Mouse (Mus musculus) heart, embryonic 15.5 days (tissue): ENCODE data around the gene Pqbp1. TPM values are rescaled to one million over a fixed set of nuclear protein-coding genes. Genes with fewer than 3 reads are reported as not detected.
"Not testable (repeated sequence)": the region's sequence is repeated elsewhere in the genome, so short reads cannot be mapped to it uniquely, and the experiment has no call there.

Experiments used
- ATAC-seq: fragments of 200-750 bp; cut with Nextera tagmentation; replicated peaks from 2 replicates; pipeline ENCODE4 v1.8.0; 2017; ENCODE audit warnings: low read depth, moderate TSS enrichment; ENCODE audit not compliant: insufficient number of reproducible peaks, insufficient read depth, low FRiP score
- H3K27ac ChIP-seq: fragments of 300-500 bp; sonication (generic); 2 replicates; pipeline ENCODE4 v1.5.1; 2015; ENCODE audit warnings: mild to moderate bottlenecking, inconsistent platforms
- H3K27me3 ChIP-seq: fragments of 300-500 bp; sonication (generic); 2 replicates; pipeline ENCODE4 v1.6.1; 2015; ENCODE audit warnings: inconsistent platforms
- H3K36me3 ChIP-seq: fragments of 300-500 bp; sonication (generic); 2 replicates; pipeline ENCODE4 v1.6.1; 2015; ENCODE audit warnings: mild to moderate bottlenecking, inconsistent platforms
- H3K4me1 ChIP-seq: fragments of 300-500 bp; sonication (generic); replicated peaks from 2 replicates; pipeline ENCODE4 v1.6.1; 2015; ENCODE audit warnings: inconsistent platforms
- H3K4me2 ChIP-seq: fragments of 300-500 bp; sonication (generic); 2 replicates; pipeline ENCODE4 v1.6.1; 2015; ENCODE audit warnings: inconsistent platforms, mild to moderate bottlenecking, moderate library complexity
- H3K4me3 ChIP-seq: fragments of 300-500 bp; sonication (generic); 2 replicates; pipeline ENCODE4 v1.5.1; 2015; ENCODE audit warnings: mild to moderate bottlenecking, inconsistent platforms
- H3K9ac ChIP-seq: fragments of 300-500 bp; sonication (generic); 2 replicates; pipeline ENCODE4 v1.6.1; 2015; ENCODE audit warnings: mild to moderate bottlenecking, inconsistent platforms
- H3K9me3 ChIP-seq: fragments of 300-500 bp; sonication (generic); replicated peaks from 2 replicates; pipeline ENCODE4 v1.6.1; 2016; ENCODE audit warnings: inconsistent platforms
- WGBS: fragments of 180-500 bp; shearing (Covaris S2); methylation state at CpG from one replicate; pipeline ENCODE4 v1.1.7; 2015; ENCODE audit warnings: mixed read lengths; 5-methylcytosine and 5-hydroxymethylcytosine counted together
- polyA plus RNA-seq: library from polyadenylated mRNA; unstranded; fragments of >200 nt; fragmentation: Nextera tagmentation; extraction: Ambion mirVana; gene quantifications from 2 replicates; pipeline ENCODE4 v1.2.1, GENCODE M21; 2015

The Pqbp1 gene
- polyA plus RNA-seq, 1 experiment from 2014 or later = 72.8 TPM

- Histone ChIP-seq H3K4me2 (peak within 1 kb of the TSS; percentile 41), H3K4me3 (0 out of 2 replicates have a peak within 1 kb of the TSS, but pooled peaks have one; percentile 13), H3K9me3 (no peaks in the 10 kb centered on the region), H3K9ac (no peak within 1 kb of the TSS), H3K27ac (no peak within 1 kb of the TSS), H3K27me3 (peaks cover 65% of the 10 kb centered on the region), H3K36me3 (no peaks in the 10 kb centered on the region), H3K4me1 (peaks cover 7% of the 10 kb centered on the region; the same call in 1 of the 2 replicates)
- no peak; the same call in 1 of the 2 replicates for ATAC-seq
- 16% methylated on average over 40 of the region's 40 CpGs for WGBS
These were observed 20.7 kb upstream of the Pqbp1 start, which contains the start of gene Pcsk1n for GRCm38 (mm10) chrX:7919601-7920383. Pcsk1n (plus strand) TSS chrX:7919822.

GRCm38 (mm10) chrX:7917960-7918359, 18.9 kb upstream of the Pqbp1 start:
- not testable (repeated sequence) for H3K9me3 ChIP-seq, H3K4me3 ChIP-seq, H3K4me2 ChIP-seq, ATAC-seq, H3K27ac ChIP-seq, H3K36me3 ChIP-seq, H3K4me1 ChIP-seq, H3K9ac ChIP-seq
- peaks cover 47% of the 10 kb centered on the region for H3K27me3 ChIP-seq
- 56% methylated on average over 6 of the region's 6 CpGs for whole genome bisulfite sequencing

GRCm38 (mm10) chrX:7915669-7916068, 16.6 kb upstream of the Pqbp1 start:
- H3K4me1 ChIP-seq, H3K9me3 ChIP-seq, H3K36me3 ChIP-seq, H3K9ac ChIP-seq, H3K27ac ChIP-seq, H3K4me2 ChIP-seq, ATAC-seq, H3K4me3 ChIP-seq: not testable (repeated sequence)
- 21% methylated on average over 3 of the region's 3 CpGs for WGBS
- peaks cover 24% of the 10 kb centered on the region for H3K27me3 ChIP-seq

DNA sequence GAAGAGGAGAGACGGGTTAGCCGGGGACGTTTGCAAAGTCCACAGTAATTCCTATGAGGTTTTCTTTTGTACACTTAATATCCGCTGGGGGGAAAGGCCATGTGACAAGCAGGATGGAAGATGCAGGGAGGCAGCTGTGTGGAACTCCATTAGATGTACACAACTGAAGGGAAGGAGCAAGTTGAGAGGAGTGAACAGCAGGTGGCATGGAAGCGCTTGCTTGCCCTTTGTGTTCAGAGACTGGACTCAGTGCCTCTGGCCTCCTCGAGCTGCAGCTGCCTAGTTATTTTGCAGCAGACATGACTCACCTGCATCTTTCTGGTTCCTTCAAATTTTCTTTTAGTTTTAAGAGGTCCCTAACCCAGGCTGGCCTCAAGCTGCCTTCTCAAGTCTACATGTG, 11.4 kb upstream of the Pqbp1 start:
- Histone ChIP-seq H3K36me3 (peaks cover 5% of the 10 kb centered on the region; the same call in 1 of the 2 replicates), H3K27ac (no peak overlapping the region), H3K9me3 (no peaks in the 10 kb centered on the region), H3K9ac (no peak overlapping the region), H3K4me2 (no peak overlapping the region), H3K4me3 (no peak overlapping the region), H3K27me3 (no peaks in the 10 kb centered on the region), H3K4me1 (no peaks in the 10 kb centered on the region)
- no peak for ATAC-seq
- WGBS = 50% methylated on average over 6 of the region's 6 CpGs

- H3K9ac ChIP-seq, H3K27ac ChIP-seq, H3K4me3 ChIP-seq, ATAC-seq, H3K4me1 ChIP-seq, H3K4me2 ChIP-seq, H3K36me3 ChIP-seq, H3K27me3 ChIP-seq, H3K9me3 ChIP-seq: not testable (repeated sequence)
- WGBS = 88% methylated on average over 4 of the region's 4 CpGs
These were observed 10.2 kb upstream of the Pqbp1 start, which contains the start of gene Gm10490 for GRCm38 (mm10) chrX:7909242-7909641. Gm10490 (plus strand) TSS chrX:7909542.

DNA sequence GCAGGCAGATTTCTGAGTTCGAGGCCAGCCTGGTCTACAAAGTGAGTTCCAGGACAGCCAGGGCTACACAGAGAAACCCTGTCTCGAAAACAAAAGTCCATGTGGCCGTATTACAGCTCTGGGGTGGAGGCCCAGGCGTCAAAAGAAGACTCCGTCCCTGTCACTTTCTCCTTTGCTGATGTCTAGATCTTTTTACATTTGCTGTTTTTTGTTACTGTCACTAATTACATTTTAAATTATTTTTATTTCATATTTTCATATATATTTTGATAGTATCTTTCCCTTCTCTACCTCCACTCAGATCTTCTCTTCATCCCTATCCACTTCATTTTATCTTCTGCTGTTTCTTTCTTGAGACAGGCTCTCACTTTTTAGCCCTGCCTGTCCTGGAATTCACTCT, 8.7 kb upstream of the Pqbp1 start, which contains the start of gene Gm10491:
Gm10491 (minus strand) TSS at position 101 of the 400 bp plus-strand sequence.
- 86% methylated on average over 5 of the region's 5 CpGs for WGBS
- Histone ChIP-seq H3K27ac (no peak within 1 kb of the TSS), H3K4me2 (no peak within 1 kb of the TSS), H3K4me1 (no peaks in the 10 kb centered on the region), H3K36me3 (peaks cover 5% of the 10 kb centered on the region; the same call in 1 of the 2 replicates), H3K9ac (no peak within 1 kb of the TSS), H3K4me3 (no peak within 1 kb of the TSS), H3K27me3 (no peaks in the 10 kb centered on the region), H3K9me3 (no peaks in the 10 kb centered on the region)
- no peak for ATAC-seq

DNA sequence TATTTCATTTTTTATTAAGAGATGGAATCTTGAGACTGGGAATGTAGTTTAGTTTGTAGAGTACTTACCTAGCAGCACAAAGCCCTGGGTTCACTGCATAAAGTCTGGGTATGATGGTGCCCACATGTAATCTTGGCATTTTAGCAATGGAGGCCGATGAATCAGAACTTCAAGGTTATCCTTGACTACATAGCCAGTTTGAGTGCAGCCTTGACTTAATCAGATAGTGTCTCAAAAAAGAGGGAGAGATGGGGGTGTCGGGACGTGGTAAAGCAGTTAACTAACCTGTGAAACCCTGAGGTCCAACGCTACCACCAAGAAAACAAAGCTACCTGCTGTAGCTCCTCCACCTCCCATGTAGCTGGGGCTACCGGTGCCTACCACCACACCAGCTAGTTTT, 5.4 kb upstream of the Pqbp1 start:
- Histone ChIP-seq H3K36me3 (peaks cover 5% of the 10 kb centered on the region; the same call in 1 of the 2 replicates), H3K4me1 (0 out of 2 replicates have a peak, but pooled peaks cover 2% of the 10 kb centered on the region), H3K4me3 (no peak overlapping the region), H3K9ac (no peak overlapping the region), H3K9me3 (no peaks in the 10 kb centered on the region), H3K4me2 (no peak overlapping the region), H3K27me3 (no peaks in the 10 kb centered on the region), H3K27ac (no peak overlapping the region)
- no peak for ATAC-seq
- WGBS = 89% methylated on average over 5 of the region's 5 CpGs

DNA sequence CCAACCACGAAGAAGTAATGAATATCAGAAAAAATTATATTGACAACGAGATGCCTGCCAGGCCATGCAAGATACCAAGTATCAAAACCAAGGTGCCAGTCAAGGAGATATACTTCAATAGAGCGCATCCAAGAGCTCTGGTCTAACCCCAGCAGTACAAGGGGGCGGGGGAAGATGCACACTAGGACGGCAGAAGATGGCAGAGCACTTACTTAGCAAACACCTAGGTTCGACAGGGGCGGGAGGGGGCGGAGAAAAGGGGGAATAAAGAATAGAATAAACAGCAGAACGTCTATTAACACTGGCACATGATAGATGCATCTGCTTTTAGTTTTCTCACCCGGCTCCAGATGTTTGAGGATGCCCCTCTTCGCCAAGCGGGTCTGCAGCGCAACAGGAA, 858 bp downstream of the Pqbp1 start:
- no peak for ATAC-seq
- Histone ChIP-seq H3K4me3 (peak overlapping the region; percentile 69), H3K27ac (peak overlapping the region; percentile 86), H3K4me2 (peak overlapping the region; percentile 61), H3K9ac (peak overlapping the region; percentile 52), H3K9me3 (no peaks in the 10 kb centered on the region), H3K36me3 (no peaks in the 10 kb centered on the region; the same call in 1 of the 2 replicates), H3K4me1 (peaks cover 4% of the 10 kb centered on the region; the same call in 1 of the 2 replicates), H3K27me3 (no peaks in the 10 kb centered on the region)
- whole genome bisulfite sequencing = 24% methylated on average over 13 of the region's 13 CpGs

DNA sequence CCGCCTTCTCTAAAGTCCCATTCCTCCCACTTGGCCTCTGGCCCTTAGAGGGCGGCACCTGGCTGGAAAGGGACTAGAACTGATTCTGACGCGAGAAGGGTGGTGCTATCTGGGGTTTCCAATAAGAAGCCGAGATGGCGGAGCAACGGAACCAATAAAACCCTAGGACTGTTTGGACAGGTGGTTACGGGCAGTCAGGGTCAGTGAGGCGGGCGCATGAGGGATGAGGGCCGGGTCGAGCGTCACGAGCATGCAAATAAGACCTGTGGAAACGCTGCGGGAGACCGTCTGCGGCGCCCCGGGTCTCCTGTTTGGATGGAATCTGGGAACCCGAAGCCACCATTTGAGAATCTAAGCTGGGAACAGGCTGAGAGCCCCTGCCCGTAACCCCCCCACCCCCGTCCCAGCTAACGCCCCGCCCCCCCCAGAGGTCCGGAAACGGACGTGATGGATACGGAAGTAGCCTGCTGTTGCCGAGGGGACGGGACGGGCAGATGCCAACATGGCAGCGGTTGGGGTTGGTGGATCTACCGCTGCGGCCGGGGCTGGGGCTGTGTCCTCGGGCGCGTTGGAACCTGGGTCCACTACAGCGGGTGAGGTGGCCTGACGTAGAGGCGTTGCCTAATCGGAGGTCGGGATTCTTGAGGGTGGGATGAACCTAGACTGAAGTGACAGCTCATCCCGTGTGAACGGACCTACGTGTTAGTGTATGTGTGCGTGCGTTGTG, 15.1 kb downstream of the Pqbp1 start, which contains the start of gene Slc35a2:
Slc35a2 (plus strand) TSS at position 188 of the 727 bp plus-strand sequence.
- 8% methylated on average over 49 of the region's 49 CpGs for WGBS
- peak within 1 kb of the TSS; percentile 67 for H3K4me2 ChIP-seq
- ATAC-seq = peak; percentile 92
- H3K9me3 ChIP-seq = no peaks in the 10 kb centered on the region
- H3K27me3 ChIP-seq = no peaks in the 10 kb centered on the region
- peak within 1 kb of the TSS; percentile 88 for H3K27ac ChIP-seq
- no peaks in the 10 kb centered on the region for H3K36me3 ChIP-seq
- H3K4me3 ChIP-seq = peak within 1 kb of the TSS; percentile 69
- peaks cover 10% of the 10 kb centered on the region for H3K4me1 ChIP-seq
- peak within 1 kb of the TSS; percentile 58 for H3K9ac ChIP-seq

DNA sequence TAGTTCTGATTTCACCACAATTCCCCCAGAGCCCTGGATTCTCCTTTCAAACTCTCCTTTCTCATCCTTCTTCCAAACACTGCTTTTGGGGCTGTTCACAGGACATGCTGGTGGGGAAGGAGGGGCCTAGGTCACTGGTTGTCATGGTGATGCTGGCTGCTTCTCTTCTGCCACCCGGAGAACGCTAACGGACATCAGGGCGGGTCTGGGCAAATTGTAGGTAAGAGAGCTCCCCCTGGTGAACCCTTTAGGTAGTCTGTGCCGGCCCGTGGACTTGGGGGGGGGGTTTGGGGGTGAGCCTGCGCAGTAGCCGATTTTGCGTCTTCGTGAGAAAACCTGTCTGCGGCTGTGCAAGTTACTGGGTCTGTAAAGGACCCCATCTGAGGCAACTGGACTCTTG, 19.2 kb downstream of the Pqbp1 start:
- H3K9me3 ChIP-seq = no peaks in the 10 kb centered on the region
- H3K4me2 ChIP-seq = peak overlapping the region; percentile 91
- H3K27ac ChIP-seq = no peak overlapping the region
- H3K27me3 ChIP-seq = no peaks in the 10 kb centered on the region
- peaks cover 13% of the 10 kb centered on the region for H3K4me1 ChIP-seq
- H3K4me3 ChIP-seq = peak overlapping the region; percentile 18; the same call in 1 of the 2 replicates
- 7% methylated on average over 11 of the region's 11 CpGs for WGBS
- ATAC-seq = no peak
- H3K9ac ChIP-seq = no peak overlapping the region
- no peaks in the 10 kb centered on the region for H3K36me3 ChIP-seq

DNA sequence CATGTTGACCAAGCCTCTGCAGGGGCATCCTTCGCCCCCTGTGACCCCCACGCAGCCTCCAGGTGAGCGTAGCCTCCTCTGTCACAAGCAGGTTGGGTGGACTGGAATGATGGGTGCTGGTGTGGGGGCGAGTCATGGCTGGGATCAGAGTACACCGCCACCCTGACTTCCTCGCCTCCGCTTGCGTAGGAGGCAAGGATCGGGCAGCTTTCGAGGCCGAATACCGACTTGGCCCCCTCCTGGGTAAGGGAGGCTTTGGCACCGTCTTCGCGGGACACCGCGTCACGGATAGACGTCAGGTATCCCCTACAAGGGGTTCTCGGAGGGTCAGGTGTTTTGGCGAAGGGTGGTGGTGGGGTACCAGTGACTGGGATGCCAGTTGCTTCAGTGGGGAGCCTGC, 20.6 kb downstream of the Pqbp1 start:
- no peak overlapping the region for H3K27ac ChIP-seq
- no peaks in the 10 kb centered on the region for H3K9me3 ChIP-seq
- peak; percentile 30; the same call in 1 of the 2 replicates for ATAC-seq
- peaks cover 11% of the 10 kb centered on the region for H3K4me1 ChIP-seq
- H3K4me2 ChIP-seq = peak overlapping the region; percentile 91
- peak overlapping the region; percentile 51 for H3K9ac ChIP-seq
- H3K36me3 ChIP-seq = no peaks in the 10 kb centered on the region
- 13% methylated on average over 21 of the region's 21 CpGs for WGBS
- H3K27me3 ChIP-seq = no peaks in the 10 kb centered on the region
- H3K4me3 ChIP-seq = peak overlapping the region; percentile 53
